Mouse (Mus musculus) lung, embryonic 14.5 days (tissue): Measurements from ENCODE around the gene G3bp1. TPM values are rescaled to one million over a fixed set of nuclear protein-coding genes. Genes with fewer than 3 reads are reported as not detected.

Source experiments
- ATAC-seq: fragments of 200-750 bp; cut with Nextera tagmentation; 2 replicates; pipeline ENCODE4 v1.8.0; 2017; ENCODE audit warnings: mild to moderate bottlenecking, moderate TSS enrichment, moderate library complexity; ENCODE audit not compliant: insufficient read depth
- DNase-seq: peaks from one replicate; pipeline ENCODE4 v3.0.0-alpha.2; 2015
- H3K27ac ChIP-seq: fragments of 300-500 bp; sonication (generic); 2 replicates; pipeline ENCODE4 v1.5.1; 2014; ENCODE audit warnings: low read depth, mild to moderate bottlenecking, moderate library complexity
- H3K27me3 ChIP-seq: fragments of 300-500 bp; sonication (generic); 2 replicates; pipeline ENCODE4 v1.6.1; 2014; ENCODE audit warnings: low read length, control low read depth; ENCODE audit not compliant: insufficient read depth
- H3K36me3 ChIP-seq: fragments of 300-500 bp; sonication (generic); 2 replicates; pipeline ENCODE4 v1.6.1; 2014; ENCODE audit warnings: control low read depth; ENCODE audit not compliant: insufficient read depth
- H3K4me1 ChIP-seq: fragments of 300-500 bp; sonication (generic); 2 replicates; pipeline ENCODE4 v1.6.1; 2014; ENCODE audit warnings: antibody characterized with exemption, control low read depth; ENCODE audit not compliant: insufficient read depth
- H3K4me2 ChIP-seq: fragments of 300-500 bp; sonication (generic); 2 replicates; pipeline ENCODE4 v1.6.1; 2014; ENCODE audit warnings: mild to moderate bottlenecking
- H3K4me3 ChIP-seq: fragments of 300-500 bp; sonication (generic); 2 replicates; pipeline ENCODE4 v1.5.1; 2014; ENCODE audit warnings: low read depth, low read length
- H3K9ac ChIP-seq: fragments of 300-500 bp; sonication (generic); 2 replicates; pipeline ENCODE4 v1.6.1; 2014
- H3K9me3 ChIP-seq: fragments of 300-500 bp; sonication (generic); 2 replicates; pipeline ENCODE4 v1.6.1; 2016; ENCODE audit warnings: low read depth, low read length, control low read depth
- CTCF ChIP-seq: IDR thresholded peaks from 2 replicates; pipeline ENCODE4 v1.5.1; 2016; ENCODE audit warnings: antibody characterized with exemption, low read depth
- WGBS: fragments of 180-500 bp; shearing (Covaris S2); extraction: QIAGEN DNeasy Blood & Tissue Kit; methylation state at CpG from one replicate; pipeline ENCODE4 v1.1.7; 2014; 5-methylcytosine and 5-hydroxymethylcytosine counted together
- polyA plus RNA-seq: library from polyadenylated mRNA; unstranded; fragments of >200 nt; fragmentation: Nextera tagmentation; extraction: Ambion mirVana; gene quantifications from 2 replicates; pipeline ENCODE4 v1.2.1, GENCODE M21; 2014

The G3bp1 gene
- polyA plus RNA-seq, 1 experiment from 2014 or later: 217 TPM

DNA sequence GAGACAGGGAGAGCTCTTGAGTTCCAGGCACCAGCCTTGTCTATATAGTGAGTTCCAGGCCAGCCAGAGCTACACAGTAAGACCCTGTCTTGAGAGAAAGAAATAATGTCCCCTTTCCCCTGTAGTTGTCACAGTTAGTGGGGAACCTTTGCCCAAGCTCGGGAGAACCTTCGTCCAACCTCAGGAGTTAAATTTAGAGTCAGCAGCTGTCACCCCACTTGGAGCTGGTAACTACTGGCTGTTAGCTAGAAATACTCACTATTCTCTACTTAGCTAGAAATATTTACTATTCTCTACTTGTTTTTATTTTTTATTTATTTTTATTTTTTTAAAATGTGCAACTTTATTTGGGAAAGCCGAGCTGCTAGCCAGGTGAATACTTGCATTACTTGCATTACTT, 3.7 kb downstream of the G3bp1 start:
- 85% methylated on average over 3 of the region's 3 CpGs for WGBS
- Histone ChIP-seq H3K4me1 (0 out of 2 replicates have a peak, but pooled peaks cover 3% of the 10 kb centered on the region), H3K9me3 (no peaks in the 10 kb centered on the region), H3K27ac (no peak overlapping the region), H3K36me3 (peaks cover 35% of the 10 kb centered on the region; the same call in 1 of the 2 replicates), H3K9ac (no peak overlapping the region), H3K27me3 (no peaks in the 10 kb centered on the region), H3K4me3 (no peak overlapping the region), H3K4me2 (no peak overlapping the region)
- no peak for TF ChIP-seq CTCF
- ATAC-seq: no peak
- DNase-seq: no peak

GRCm38 (mm10) chr11:55485443-55485842, 16.0 kb downstream of the G3bp1 start:
- H3K9ac ChIP-seq: no peak overlapping the region
- no peak overlapping the region for H3K27ac ChIP-seq
- H3K9me3 ChIP-seq: no peaks in the 10 kb centered on the region
- H3K36me3 ChIP-seq: peaks cover 81% of the 10 kb centered on the region
- H3K4me2 ChIP-seq: no peak overlapping the region
- no peaks in the 10 kb centered on the region for H3K27me3 ChIP-seq
- no peak overlapping the region for H3K4me3 ChIP-seq
- no peak for DNase-seq
- no peak for ATAC-seq
- no peaks in the 10 kb centered on the region for H3K4me1 ChIP-seq
- no peak for TF ChIP-seq CTCF
- 97% methylated on average over 7 of the region's 7 CpGs for WGBS

GRCm38 (mm10) chr11:55496158-55496557, 26.7 kb downstream of the G3bp1 start:
- ATAC-seq (no peak), DNase-seq (no peak)
- no peak for TF ChIP-seq CTCF
- 84% methylated on average over 6 of the region's 6 CpGs for WGBS
- Histone ChIP-seq H3K4me1 (no peaks in the 10 kb centered on the region), H3K4me3 (no peak overlapping the region), H3K9ac (no peak overlapping the region), H3K36me3 (peaks cover 97% of the 10 kb centered on the region), H3K27me3 (no peaks in the 10 kb centered on the region), H3K4me2 (no peak overlapping the region), H3K27ac (no peak overlapping the region), H3K9me3 (no peaks in the 10 kb centered on the region)

DNA sequence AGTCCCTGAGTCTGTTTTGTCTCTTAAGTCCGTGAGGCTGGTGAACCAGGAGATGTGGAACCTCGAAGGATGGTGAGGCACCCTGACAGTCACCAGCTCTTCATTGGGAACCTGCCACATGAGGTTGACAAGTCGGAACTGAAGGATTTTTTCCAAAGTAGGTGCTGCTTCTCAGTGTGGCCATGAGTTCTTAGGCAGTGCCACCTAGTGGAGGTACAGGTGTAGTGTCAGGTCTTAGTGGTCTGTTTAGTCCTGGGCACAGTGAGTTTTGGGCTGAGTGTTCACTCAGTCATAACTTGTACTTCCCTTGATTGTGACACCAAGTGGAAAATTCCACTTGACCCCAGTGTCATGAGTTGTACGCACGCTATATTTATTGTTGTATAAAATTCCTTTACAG, 28.4 kb downstream of the G3bp1 start:
- Histone ChIP-seq H3K9me3 (no peaks in the 10 kb centered on the region), H3K27me3 (no peaks in the 10 kb centered on the region), H3K4me2 (no peak overlapping the region), H3K27ac (no peak overlapping the region), H3K9ac (no peak overlapping the region), H3K36me3 (peaks cover 97% of the 10 kb centered on the region), H3K4me3 (no peak overlapping the region), H3K4me1 (no peaks in the 10 kb centered on the region)
- 39% methylated on average over 5 of the region's 5 CpGs for WGBS
- peak; percentile 81 for TF ChIP-seq CTCF
- DNase-seq (peak; percentile 75), ATAC-seq (peak; percentile 72; the same call in 1 of the 2 replicates)

- DNase-seq: no peak
- Histone ChIP-seq H3K4me2 (no peak overlapping the region), H3K27me3 (no peaks in the 10 kb centered on the region), H3K9me3 (no peaks in the 10 kb centered on the region), H3K4me1 (no peaks in the 10 kb centered on the region), H3K36me3 (peaks cover 59% of the 10 kb centered on the region), H3K4me3 (no peak overlapping the region), H3K27ac (no peak overlapping the region), H3K9ac (no peak overlapping the region)
- TF ChIP-seq CTCF: no peak
- ATAC-seq: no peak
- WGBS: 81% methylated on average over 8 of the region's 8 CpGs
These were observed 32.6 kb downstream of the G3bp1 start for GRCm38 (mm10) chr11:55501955-55502531.

- H3K9me3 ChIP-seq: no peaks in the 10 kb centered on the region
- 83% methylated on average over 5 of the region's 5 CpGs for WGBS
- DNase-seq (no peak), ATAC-seq (no peak)
- H3K4me3 ChIP-seq: no peak overlapping the region
- no peaks in the 10 kb centered on the region for H3K4me1 ChIP-seq
- no peak for TF ChIP-seq CTCF
- peaks cover 51% of the 10 kb centered on the region for H3K36me3 ChIP-seq
- no peaks in the 10 kb centered on the region for H3K27me3 ChIP-seq
- no peak overlapping the region for H3K27ac ChIP-seq
- no peak overlapping the region for H3K9ac ChIP-seq
- no peak overlapping the region for H3K4me2 ChIP-seq
These were observed 33.4 kb downstream of the G3bp1 start for GRCm38 (mm10) chr11:55502886-55503285.

- Histone ChIP-seq H3K36me3 (peaks cover 27% of the 10 kb centered on the region), H3K27ac (no peak overlapping the region), H3K4me1 (no peaks in the 10 kb centered on the region), H3K27me3 (no peaks in the 10 kb centered on the region), H3K9ac (no peak overlapping the region), H3K4me2 (no peak overlapping the region), H3K4me3 (no peak overlapping the region), H3K9me3 (no peaks in the 10 kb centered on the region)
- 82% methylated on average over 3 of the region's 3 CpGs for WGBS
- ATAC-seq (no peak), DNase-seq (no peak)
- TF ChIP-seq CTCF: no peak
These were observed 36.0 kb downstream of the G3bp1 start for GRCm38 (mm10) chr11:55505485-55505884.
